Mouse (Mus musculus) bone marrow macrophage, adult 2 months (primary cell): Measurements from ENCODE around the gene Rsbn1.

Experiments used
- CTCF ChIP-seq: IDR thresholded peaks from 2 replicates; pipeline ENCODE4 v1.5.1; 2012; ENCODE audit warnings: low read depth, mild to moderate bottlenecking, low read length, moderate library complexity
- POLR2A ChIP-seq: IDR thresholded peaks from 2 replicates; pipeline ENCODE4 v1.6.1; 2012; ENCODE audit warnings: mild to moderate bottlenecking, low read depth, low read length, borderline replicate concordance

GRCm38 (mm10) chr3:103867424-103867971 is 46.4 kb upstream of the Rsbn1 start:
- TF ChIP-seq POLR2A: no peak
- no peak for TF ChIP-seq CTCF
